Comparison of ENCODE assay signal across 7 mouse cellular contexts in genomic region chr7:24429413-24430112, GRCm38 (mm10). TPM values are rescaled to one million over a fixed set of nuclear protein-coding genes. Genes with fewer than 3 reads are reported as not detected.
DNase-seq lines count a peak whose midpoint lies in the region; TF ChIP-seq lines count a peak whose summit lies in the region.

No protein-coding gene starts in this region.

- peak; percentile 18 for DNase-seq in adipocyte (ENCODE audit: low spot score)
- DNase-seq in gastrocnemius, adult 2 months = peak; percentile 74
- peak; percentile 67 to 75 for DNase-seq in layer of hippocampus, postnatal 10 days (ENCODE audit: low spot score in 2 of 2)
- DNase-seq in skeletal muscle tissue, adult 2 months (ENCODE audit: low read depth, low spot score) = peak; percentile 68
- no peak for DNase-seq in ovary, postnatal 10 days (ENCODE audit: low spot score)
- no peak for DNase-seq in embryo, embryonic 9.5 days (ENCODE audit: extremely low spot score)

- no peaks in the 10 kb centered on the region for H3K79me2 ChIP-seq in C2C12 (ENCODE audit: control insufficient read depth, insufficient read depth)

- no peaks in the 10 kb centered on the region for H3K36me3 ChIP-seq in C2C12 (ENCODE audit: control insufficient read depth, insufficient read depth)

- no peaks in the 10 kb centered on the region for H3K79me3 ChIP-seq in C2C12 (ENCODE audit: low read depth)

- H3K27ac ChIP-seq in gastrocnemius, adult 2 months = peak overlapping the region; percentile 87

- intact Hi-C loops in gastrocnemius, adult 2 months (cut with DNase I) = no loop called here

- H3K4me3 ChIP-seq in C2C12 (ENCODE audit: insufficient read depth, poor library complexity, severe bottlenecking) = no peak overlapping the region
- H3K4me3 ChIP-seq in gastrocnemius, adult 2 months = peak overlapping the region; percentile 26; the same call in 1 of the 2 replicates

- H3ac ChIP-seq in C2C12 (ENCODE audit: control insufficient read depth, insufficient read length, low read depth) = no peak overlapping the region

- TF ChIP-seq CTCF in C2C12 (IDR thresholded peaks at IDR 0.05; ENCODE audit: control insufficient read depth, insufficient read depth, insufficient read length) = no peak
- TF ChIP-seq CTCF in gastrocnemius, adult 2 months (IDR thresholded peaks at IDR 0.05) = no peak

- H3K27me3 ChIP-seq in C2C12 (ENCODE audit: control insufficient read depth, insufficient read depth, insufficient read length) = no peaks in the 10 kb centered on the region

TF ChIP-seq in C2C12, 6 proteins besides CTCF, POLR2A, EP300 and RAD21:
- TF ChIP-seq MYOD1 (IDR thresholded peaks at IDR 0.05; ENCODE audit: control insufficient read depth, insufficient read length, low read depth) (peak; percentile 87), MAX (IDR thresholded peaks at IDR 0.05) (no peak)
TF ChIP-seq in C2C12: peak in this region for 1.

RNA-seq across cellular contexts. Expression of gene Irgc1, which starts 22.5 kb away (rescaled TPM):
- 0.33 TPM for polyA plus RNA-seq in C2C12 (2012; fragmentation: generic; extraction: Trizol)
- total RNA-seq in gastrocnemius, adult 2 months (2021) = not detected
- not detected for total RNA-seq in layer of hippocampus, postnatal 10 days (2021)

RNA-seq across cellular contexts. Expression of gene Smg9, which starts 30.1 kb away (rescaled TPM):
- 21.8 TPM for polyA plus RNA-seq in C2C12 (2012; fragmentation: generic; extraction: Trizol)
- total RNA-seq in gastrocnemius, adult 2 months (2021) = 10 to 100 TPM in 1 of 2 experiments, 1 to 10 TPM in 1; 9.4 to 10.2 TPM
- total RNA-seq in layer of hippocampus, postnatal 10 days (2021) = 10 to 100 TPM; 33.5 to 34.3 TPM

RNA-seq across cellular contexts. Expression of gene Plaur, which starts 32.7 kb away (rescaled TPM):
- polyA plus RNA-seq in C2C12 (2012; fragmentation: generic; extraction: Trizol) = 191 TPM
- 1 to 10 TPM in 1 of 2 experiments, under 1 TPM in 1; 0.89 to 1.3 TPM for total RNA-seq in gastrocnemius, adult 2 months (2021)
- total RNA-seq in layer of hippocampus, postnatal 10 days (2021) = 1 to 10 TPM; 1.3 to 2.3 TPM

RNA-seq across cellular contexts. Expression of gene Cadm4, which starts 52.3 kb away (rescaled TPM):
- 160 TPM for polyA plus RNA-seq in C2C12 (2012; fragmentation: generic; extraction: Trizol)
- 1 to 10 TPM; 2.4 to 2.8 TPM for total RNA-seq in gastrocnemius, adult 2 months (2021)
- 100 to 1,000 TPM; 269 to 279 TPM for total RNA-seq in layer of hippocampus, postnatal 10 days (2021)

RNA-seq across cellular contexts. Expression of gene Kcnn4, which starts 59.5 kb away (rescaled TPM):
- polyA plus RNA-seq in C2C12 (2012; fragmentation: generic; extraction: Trizol) = 82.2 TPM
- total RNA-seq in gastrocnemius, adult 2 months (2021) = under 1 TPM; 0.25 to 0.64 TPM
- total RNA-seq in layer of hippocampus, postnatal 10 days (2021) = under 1 TPM; 0.33 to 0.46 TPM

Comparison
In these comparisons a context has a peak if more than half of its experiments do, and no peak if none do; other contexts are left out.
1. DNase-seq: peak in adipocyte (single experiment), gastrocnemius, adult 2 months (single experiment), layer of hippocampus, postnatal 10 days (2 of 2) and skeletal muscle tissue, adult 2 months (single experiment); none in ovary, postnatal 10 days (single experiment) and embryo, embryonic 9.5 days (single experiment).